Mouse (Mus musculus) limb, embryonic 11.5 days (tissue): ENCODE results near the gene Gm1043. TPM values are rescaled to one million over a fixed set of nuclear protein-coding genes. Genes with fewer than 3 reads are reported as not detected.

Source experiments
- ATAC-seq: fragments of 200-750 bp; cut with Nextera tagmentation; 2 replicates; pipeline ENCODE4 v1.8.0; 2017; ENCODE audit warnings: low read depth; ENCODE audit not compliant: insufficient number of reproducible peaks, low FRiP score, low TSS enrichment
- DNase-seq: peaks from one replicate; pipeline ENCODE4 v3.0.0-alpha.2; 2015; ENCODE audit warnings: low spot score
- H3K27ac ChIP-seq: fragments of 300-500 bp; sonication (generic); replicated peaks from 2 replicates; pipeline ENCODE4 v1.5.1; 2014; ENCODE audit warnings: low read depth, mild to moderate bottlenecking, low read length
- H3K27me3 ChIP-seq: fragments of 300-500 bp; sonication (generic); 2 replicates; pipeline ENCODE4 v1.6.1; 2014; ENCODE audit warnings: mild to moderate bottlenecking, low read length, mixed read lengths; ENCODE audit not compliant: control insufficient read depth, insufficient read depth
- H3K36me3 ChIP-seq: fragments of 300-500 bp; sonication (generic); 2 replicates; pipeline ENCODE4 v1.6.1; 2014; ENCODE audit warnings: mild to moderate bottlenecking, low read length, moderate library complexity, mixed read lengths; ENCODE audit not compliant: control insufficient read depth, insufficient read depth
- H3K4me1 ChIP-seq: fragments of 300-500 bp; sonication (generic); 2 replicates; pipeline ENCODE4 v1.6.1; 2014; ENCODE audit warnings: low read length, mixed read lengths; ENCODE audit not compliant: control insufficient read depth, insufficient read depth
- H3K4me2 ChIP-seq: fragments of 300-500 bp; sonication (generic); 2 replicates; pipeline ENCODE4 v1.6.1; 2014; ENCODE audit warnings: low read depth, mild to moderate bottlenecking, moderate library complexity; ENCODE audit not compliant: severe bottlenecking
- H3K4me3 ChIP-seq: fragments of 300-500 bp; sonication (generic); 2 replicates; pipeline ENCODE4 v1.5.1; 2014; ENCODE audit warnings: low read depth, low read length
- H3K9ac ChIP-seq: fragments of 300-500 bp; sonication (generic); 2 replicates; pipeline ENCODE4 v1.6.1; 2014; ENCODE audit warnings: mild to moderate bottlenecking, low read length
- H3K9me3 ChIP-seq: fragments of 300-500 bp; sonication (generic); 2 replicates; pipeline ENCODE4 v1.6.1; 2016; ENCODE audit warnings: low read length; ENCODE audit not compliant: control insufficient read depth
- WGBS: fragments of 180-500 bp; shearing (Covaris S2); extraction: QIAGEN DNeasy Blood & Tissue Kit; methylation state at CpG from one replicate; pipeline ENCODE4 v1.1.7; 2014; 5-methylcytosine and 5-hydroxymethylcytosine counted together
- polyA plus RNA-seq: library from polyadenylated mRNA; unstranded; fragments of >200 nt; fragmentation: Nextera tagmentation; extraction: Ambion mirVana; gene quantifications from 2 replicates; pipeline ENCODE4 v1.2.1, GENCODE M21; 2014

Gene Gm1043
- polyA plus RNA-seq, 1 experiment from 2014 or later, result not detected

GRCm38 (mm10) chr5:37242360-37243168 is 157.4 kb downstream of the Gm1043 start:
- WGBS, result 8% methylated on average over 44 of the region's 44 CpGs
- Histone ChIP-seq H3K27ac (no peak overlapping the region), H3K9me3 (no peaks in the 10 kb centered on the region), H3K4me1 (peaks cover 21% of the 10 kb centered on the region), H3K36me3 (no peaks in the 10 kb centered on the region), H3K27me3 (peaks cover 29% of the 10 kb centered on the region), H3K4me2 (peak overlapping the region; percentile 77), H3K4me3 (peak overlapping the region; percentile 34), H3K9ac (no peak overlapping the region)
- no peak for ATAC-seq
- no peak for DNase-seq

DNA sequence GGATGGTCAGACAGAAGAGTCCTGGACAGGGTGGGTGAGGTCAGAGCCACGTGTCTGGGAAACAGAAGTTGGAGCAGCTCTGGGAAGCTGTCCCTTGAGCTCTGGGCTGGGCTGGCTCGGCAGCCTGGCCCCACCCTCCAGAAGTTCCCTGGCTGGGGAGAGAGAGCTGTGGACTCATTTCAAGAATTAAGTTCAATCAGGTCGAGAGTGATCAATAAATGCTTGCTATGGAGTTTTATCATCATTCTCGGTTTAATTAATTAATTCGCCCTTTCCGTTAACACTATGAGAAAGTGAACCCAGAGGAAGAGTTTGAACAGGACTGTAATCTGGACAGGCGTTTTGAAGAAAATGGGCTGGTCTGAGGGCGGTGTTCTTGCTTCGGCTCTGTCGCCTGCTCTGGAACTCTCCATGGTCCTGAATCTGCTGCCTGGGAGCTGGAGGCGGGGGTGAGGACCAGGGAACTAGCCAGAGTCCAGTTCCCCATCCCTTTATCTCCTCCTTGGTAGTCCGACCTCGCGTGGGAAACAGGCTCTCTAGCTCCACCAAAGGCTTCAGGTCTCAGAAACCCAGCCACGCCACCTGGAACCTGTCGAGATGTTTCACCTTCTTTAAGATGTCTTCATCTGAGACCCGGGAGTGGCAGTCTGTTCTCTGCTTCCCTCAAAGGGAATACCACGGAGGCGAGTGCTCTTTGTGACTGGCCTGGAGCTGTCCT is 158.2 kb downstream of the Gm1043 start:
- Histone ChIP-seq H3K9me3 (no peaks in the 10 kb centered on the region), H3K4me3 (no peak overlapping the region), H3K4me2 (no peak overlapping the region), H3K4me1 (peaks cover 21% of the 10 kb centered on the region), H3K27ac (no peak overlapping the region), H3K9ac (no peak overlapping the region), H3K36me3 (no peaks in the 10 kb centered on the region), H3K27me3 (peaks cover 29% of the 10 kb centered on the region)
- 2% methylated on average over 19 of the region's 19 CpGs for WGBS
- ATAC-seq (no peak), DNase-seq (peak; percentile 91)

- DNase-seq (peak; percentile 67), ATAC-seq (0 out of 2 replicates have a peak, but pooled peaks have one; percentile 22)
- Histone ChIP-seq H3K4me2 (0 out of 2 replicates have a peak overlapping the region, but pooled peaks have one; percentile 8), H3K4me1 (peaks cover 21% of the 10 kb centered on the region), H3K36me3 (no peaks in the 10 kb centered on the region), H3K9ac (no peak overlapping the region), H3K27me3 (peaks cover 29% of the 10 kb centered on the region), H3K27ac (no peak overlapping the region), H3K4me3 (no peak overlapping the region), H3K9me3 (no peaks in the 10 kb centered on the region)
- WGBS, result 0% methylated on average over 13 of the region's 13 CpGs
Observed at GRCm38 (mm10) chr5:37244161-37244560, 159.0 kb downstream of the Gm1043 start.

DNA sequence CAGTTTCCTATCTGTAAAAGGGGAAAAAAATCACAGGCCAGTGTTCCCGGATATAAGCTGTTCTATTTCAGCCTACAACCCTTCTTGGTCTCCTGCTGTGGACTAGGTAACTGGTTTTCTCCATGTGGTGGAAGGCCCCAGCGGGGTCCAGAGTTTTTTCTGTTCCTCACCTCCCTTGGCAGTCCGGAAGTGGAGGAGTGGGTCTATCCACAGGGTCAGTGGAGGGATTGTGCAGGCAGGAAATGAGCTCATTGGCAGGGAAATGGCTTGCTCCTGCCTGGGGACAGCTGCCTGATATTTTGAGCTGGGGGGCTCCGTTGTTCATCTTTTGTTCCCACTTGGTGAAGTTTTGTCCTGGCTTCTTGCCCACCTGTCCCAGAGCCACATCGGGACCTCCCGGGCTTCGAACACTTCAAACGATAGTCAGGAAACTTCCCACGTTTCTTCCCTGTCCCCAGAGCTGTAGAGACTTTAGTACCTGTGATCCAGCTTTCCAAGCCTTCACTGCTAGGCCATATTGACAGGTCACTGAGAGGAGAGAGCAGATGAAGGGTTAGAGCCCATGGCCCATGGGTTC is 159.6 kb downstream of the Gm1043 start:
- 24% methylated on average over 9 of the region's 9 CpGs for WGBS
- peaks cover 21% of the 10 kb centered on the region for H3K4me1 ChIP-seq

GRCm38 (mm10) chr5:37245651-37246050 is 160.5 kb downstream of the Gm1043 start:
- peak overlapping the region; percentile 54 for H3K9ac ChIP-seq
- H3K4me1 ChIP-seq, result peaks cover 21% of the 10 kb centered on the region

More for the DNA sequence above, 159.6 kb downstream of the Gm1043 start:
- DNase-seq (peak; percentile 36), ATAC-seq (no peak)
- Histone ChIP-seq H3K4me2 (no peak overlapping the region; the same call in 1 of the 2 replicates), H3K9me3 (no peaks in the 10 kb centered on the region), H3K4me3 (no peak overlapping the region), H3K9ac (no peak overlapping the region), H3K27me3 (peaks cover 29% of the 10 kb centered on the region), H3K36me3 (no peaks in the 10 kb centered on the region), H3K27ac (no peak overlapping the region)

DNA sequence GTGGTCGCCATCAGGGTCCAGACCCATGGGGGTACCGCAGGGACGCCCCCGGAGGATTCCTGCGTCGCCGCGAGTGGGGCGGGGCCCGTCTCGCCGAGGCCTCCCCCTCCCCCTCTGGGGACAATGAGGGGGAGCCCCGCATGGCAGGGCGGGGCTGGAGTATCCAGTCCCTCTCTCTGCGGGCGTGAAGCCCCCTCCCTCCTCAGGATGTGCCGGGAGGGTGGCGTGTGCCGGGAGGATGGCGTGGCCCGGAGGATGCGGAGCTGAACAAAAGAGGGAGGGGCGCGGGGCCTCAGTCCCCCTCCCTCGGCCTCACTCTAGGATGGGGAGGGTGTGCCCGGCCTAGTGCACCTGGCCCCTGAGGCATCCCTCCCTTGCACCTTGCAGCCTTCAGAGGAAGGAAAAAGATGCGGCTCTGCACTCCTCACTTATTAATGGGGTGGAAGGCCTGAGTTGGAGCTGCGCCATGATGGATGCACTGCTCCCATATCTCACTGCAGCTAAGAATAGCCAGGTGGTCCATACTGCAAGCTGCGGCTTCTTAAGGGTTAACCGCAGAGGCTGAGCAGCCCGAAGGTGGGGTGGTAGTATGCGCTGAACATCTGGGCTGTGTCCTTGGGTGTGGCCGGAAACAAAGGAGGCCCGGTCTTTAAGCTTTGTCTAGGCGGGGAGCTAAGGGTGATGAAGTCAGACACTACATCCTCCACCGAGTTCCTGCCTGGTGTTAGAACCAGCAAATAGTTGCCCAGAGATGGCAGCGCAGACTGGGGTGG is 161.2 kb downstream of the Gm1043 start:
- Histone ChIP-seq H3K27ac (no peak overlapping the region; the same call in 1 of the 2 replicates), H3K4me2 (peak overlapping the region; percentile 95), H3K4me1 (peaks cover 21% of the 10 kb centered on the region), H3K9ac (peak overlapping the region; percentile 54), H3K9me3 (no peaks in the 10 kb centered on the region), H3K4me3 (peak overlapping the region; percentile 65), H3K36me3 (no peaks in the 10 kb centered on the region), H3K27me3 (peaks cover 21% of the 10 kb centered on the region)
- ATAC-seq (no peak), DNase-seq (peak; percentile 36)
- WGBS, result 1% methylated on average over 28 of the region's 37 CpGs

More at GRCm38 (mm10) chr5:37245651-37246050, 160.5 kb downstream of the Gm1043 start:
- DNase-seq (peak; percentile 73), ATAC-seq (no peak)
- no peaks in the 10 kb centered on the region for H3K36me3 ChIP-seq
- H3K4me3 ChIP-seq, result peak overlapping the region; percentile 65
- WGBS, result under 1% methylated on average over 31 of the region's 42 CpGs
- H3K27ac ChIP-seq, result no peak overlapping the region; the same call in 1 of the 2 replicates
- H3K9me3 ChIP-seq, result no peaks in the 10 kb centered on the region
- peaks cover 28% of the 10 kb centered on the region for H3K27me3 ChIP-seq
- H3K4me2 ChIP-seq, result peak overlapping the region; percentile 95

DNA sequence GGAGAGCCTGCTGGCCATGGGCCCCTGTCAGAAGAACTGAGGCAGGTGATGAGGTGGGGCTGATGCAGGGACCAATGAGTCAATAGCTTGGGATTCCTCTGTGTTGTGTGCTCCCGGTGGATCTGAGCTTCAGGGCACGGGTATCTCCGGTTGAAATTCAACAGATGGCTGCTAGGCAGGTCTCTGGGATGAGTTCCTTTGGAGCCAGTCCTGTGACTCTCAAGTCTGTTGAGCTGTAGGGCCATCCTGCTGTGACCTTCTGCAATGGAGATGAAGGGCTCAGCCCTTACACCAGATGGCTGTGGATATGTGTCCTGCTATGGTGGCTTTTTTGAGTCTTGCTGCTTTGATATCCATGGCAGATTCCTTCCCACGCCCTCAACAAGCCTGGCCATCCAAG is 162.3 kb downstream of the Gm1043 start:
- 40% methylated on average over 4 of the region's 4 CpGs for WGBS

More for the DNA sequence above, 162.3 kb downstream of the Gm1043 start:
- H3K9me3 ChIP-seq, result no peaks in the 10 kb centered on the region
- H3K4me3 ChIP-seq, result no peak overlapping the region
- peaks cover 10% of the 10 kb centered on the region for H3K4me1 ChIP-seq
- H3K4me2 ChIP-seq, result no peak overlapping the region
- no peak overlapping the region for H3K27ac ChIP-seq
- ATAC-seq (no peak), DNase-seq (no peak)
- no peak overlapping the region for H3K9ac ChIP-seq
- peaks cover 10% of the 10 kb centered on the region for H3K27me3 ChIP-seq
- no peaks in the 10 kb centered on the region for H3K36me3 ChIP-seq
